Mouse (Mus musculus): ENCODE measurements at regions not wholly inside any gene's neighbourhood (a gene's known extent, or its start where the extent isn't known, plus 50 kb on each side); places are given as distances from the start of the nearest gene placed in this dataset.

- DNase-seq (ENCODE audit: low read depth, low spot score): no peak
These were observed 676.9 kb upstream of the A1bg start for GRCm38 (mm10) chr15:61599734-61600133.

- no peak for DNase-seq (ENCODE audit: low read depth, low spot score)
These were observed 673.5 kb upstream of the A1bg start for GRCm38 (mm10) chr15:61596318-61596717.

GRCm38 (mm10) chr15:61588956-61589355 is 666.1 kb upstream of the A1bg start:
- DNase-seq (ENCODE audit: low read depth, low spot score): no peak

GRCm38 (mm10) chr15:61582335-61582734 is 659.5 kb upstream of the A1bg start:
- no peak for DNase-seq (ENCODE audit: low read depth, low spot score)

- DNase-seq (ENCODE audit: low read depth, low spot score): no peak
These were observed 640.5 kb upstream of the A1bg start for GRCm38 (mm10) chr15:61563347-61563746.

GRCm38 (mm10) chr15:61562252-61562651 is 639.4 kb upstream of the A1bg start:
- DNase-seq (ENCODE audit: low read depth, low spot score): no peak

GRCm38 (mm10) chr15:61553908-61554307 is 631.1 kb upstream of the A1bg start:
- DNase-seq (ENCODE audit: low read depth, low spot score): no peak

GRCm38 (mm10) chr15:61553081-61553680 is 630.4 kb upstream of the A1bg start:
- no peak for DNase-seq (ENCODE audit: low read depth, low spot score)

- no peak for DNase-seq (ENCODE audit: low read depth, low spot score)
These were observed 628.4 kb upstream of the A1bg start for GRCm38 (mm10) chr15:61551206-61551605.

GRCm38 (mm10) chr15:61548400-61548799 is 625.6 kb upstream of the A1bg start:
- no peak for DNase-seq (ENCODE audit: low read depth, low spot score)

GRCm38 (mm10) chr15:61546608-61547007 is 623.8 kb upstream of the A1bg start:
- no peak for DNase-seq (ENCODE audit: low read depth, low spot score)

- DNase-seq (ENCODE audit: low read depth, low spot score): no peak
These were observed 621.3 kb upstream of the A1bg start for GRCm38 (mm10) chr15:61544074-61544473.

GRCm38 (mm10) chr15:61541643-61542042 is 618.8 kb upstream of the A1bg start:
- DNase-seq (ENCODE audit: low read depth, low spot score): no peak

GRCm38 (mm10) chr15:61540753-61541421 is 618.1 kb upstream of the A1bg start:
- no peak for DNase-seq (ENCODE audit: low read depth, low spot score)

GRCm38 (mm10) chr15:61538930-61539329 is 616.1 kb upstream of the A1bg start:
- DNase-seq (ENCODE audit: low read depth, low spot score): no peak

GRCm38 (mm10) chr15:61538169-61538755 is 615.5 kb upstream of the A1bg start:
- no peak for DNase-seq (ENCODE audit: low read depth, low spot score)

- DNase-seq (ENCODE audit: low read depth, low spot score): no peak
These were observed 613.5 kb upstream of the A1bg start for GRCm38 (mm10) chr15:61536332-61536716.

- no peak for DNase-seq (ENCODE audit: low read depth, low spot score)
These were observed 613.0 kb upstream of the A1bg start for GRCm38 (mm10) chr15:61535644-61536331.

GRCm38 (mm10) chr15:61535180-61535579 is 612.4 kb upstream of the A1bg start:
- DNase-seq (ENCODE audit: low read depth, low spot score): no peak

- DNase-seq (ENCODE audit: low read depth, low spot score): no peak
These were observed 610.0 kb upstream of the A1bg start for GRCm38 (mm10) chr15:61532808-61533207.

- DNase-seq (ENCODE audit: low read depth, low spot score): no peak
These were observed 609.2 kb upstream of the A1bg start for GRCm38 (mm10) chr15:61532040-61532439.

GRCm38 (mm10) chr15:61523036-61523435 is 600.2 kb upstream of the A1bg start:
- no peak for DNase-seq (ENCODE audit: low read depth, low spot score)

- no peak for DNase-seq (ENCODE audit: low read depth, low spot score)
These were observed 594.5 kb upstream of the A1bg start for GRCm38 (mm10) chr15:61517265-61517664.
